Mouse (Mus musculus) liver, adult 2 months (tissue): ENCODE data around the gene Epha3. TPM values are rescaled to one million over a fixed set of nuclear protein-coding genes. Genes with fewer than 3 reads are reported as not detected.

ENCODE experiments used
- DNase-seq: peaks from one replicate; pipeline ENCODE4 v3.0.0-alpha.2; 2011; ENCODE audit warnings: low read depth, low spot score; ENCODE audit errors: extremely low read depth
- H3K27ac ChIP-seq: fragments of 200-500 bp; replicated peaks from 2 replicates; pipeline ENCODE4 v1.5.1; 2012; ENCODE audit warnings: low read depth, mild to moderate bottlenecking, control low read depth, inconsistent platforms, low read length; ENCODE audit not compliant: insufficient read depth
- H3K27me3 ChIP-seq: fragments of 200-500 bp; 2 replicates; pipeline ENCODE4 v1.6.1; 2012; ENCODE audit warnings: mild to moderate bottlenecking, moderate library complexity, low read length, inconsistent platforms; ENCODE audit not compliant: control insufficient read depth, insufficient read depth
- H3K36me3 ChIP-seq: fragments of 200-500 bp; 2 replicates; pipeline ENCODE4 v1.6.1; 2012; ENCODE audit warnings: low read length, inconsistent platforms; ENCODE audit not compliant: control insufficient read depth, insufficient read depth
- H3K4me1 ChIP-seq: fragments of 200-500 bp; 2 replicates; pipeline ENCODE4 v1.6.1; 2011; ENCODE audit warnings: low read length; ENCODE audit not compliant: control insufficient read depth, insufficient read depth
- H3K4me3 ChIP-seq: fragments of 200-500 bp; 2 replicates; pipeline ENCODE4 v1.5.1; 2011; ENCODE audit warnings: low read depth, mild to moderate bottlenecking, control low read depth, low read length, moderate library complexity; ENCODE audit not compliant: insufficient read depth
- H3K79me2 ChIP-seq: fragments of 200-500 bp; 2 replicates; pipeline ENCODE4 v1.6.1; 2012; ENCODE audit warnings: inconsistent platforms, mild to moderate bottlenecking, low read length, moderate library complexity; ENCODE audit not compliant: control insufficient read depth, insufficient read depth
- H3K9ac ChIP-seq: fragments of 200-500 bp; 2 replicates; pipeline ENCODE4 v1.6.1; 2012; ENCODE audit warnings: low read depth, mild to moderate bottlenecking, control low read depth, inconsistent platforms, low read length
- CTCF ChIP-seq: fragments of 200-500 bp; IDR thresholded peaks from 2 replicates; pipeline ENCODE4 v1.5.1; 2011; ENCODE audit warnings: low read depth, low read length, control low read depth
- POLR2A ChIP-seq: fragments of 200-500 bp; IDR thresholded peaks from 2 replicates; pipeline ENCODE4 v1.6.1; 2011; ENCODE audit warnings: low read length, control low read depth; ENCODE audit not compliant: insufficient read depth; ENCODE audit errors: extremely low read depth
- WGBS: fragments of 180-500 bp; shearing (Covaris S2); methylation state at CpG from one replicate; pipeline ENCODE4 v1.1.7; 2018; 5-methylcytosine and 5-hydroxymethylcytosine counted together
- polyA plus RNA-seq: library from polyadenylated mRNA; depleted of rRNA; stranded (reverse); fragments of >200 nt; gene quantifications from 2 replicates; pipeline ENCODE4 v1.2.3, GENCODE M21; 2012
- total RNA-seq: library from RNA; depleted of rRNA; stranded (reverse); fragments of >200 nt; gene quantifications from 2 replicates; pipeline ENCODE4 v1.2.3, GENCODE M21; 2014

Epha3 gene
- total and polyA plus RNA-seq, 2 experiments, result 0.32 to 1.4 TPM

DNA sequence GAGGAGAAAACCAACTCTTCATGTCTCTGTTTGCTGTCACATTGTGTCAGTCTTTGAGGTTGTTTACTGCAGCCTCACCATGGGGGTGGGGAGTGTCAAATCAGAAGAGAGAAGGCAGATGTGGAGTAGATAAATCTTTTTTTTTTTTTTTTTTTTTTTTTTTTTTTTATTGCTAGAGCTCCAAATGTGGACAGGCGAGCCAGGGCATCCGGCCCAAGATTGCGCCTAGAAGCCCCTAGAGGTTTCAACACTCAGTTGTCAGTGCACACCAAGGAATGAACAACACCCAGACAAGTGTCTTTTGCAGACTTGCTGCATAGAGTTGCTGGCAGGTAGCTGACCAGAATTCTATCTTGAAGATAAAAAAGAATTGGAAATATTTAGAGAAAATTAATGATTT, 62.5 kb downstream of the Epha3 start:
- Histone ChIP-seq H3K36me3 (no peaks in the 10 kb centered on the region), H3K4me1 (no peaks in the 10 kb centered on the region), H3K79me2 (no peaks in the 10 kb centered on the region), H3K9ac (no peak overlapping the region), H3K27ac (no peak overlapping the region), H3K4me3 (no peak overlapping the region), H3K27me3 (no peaks in the 10 kb centered on the region)
- no peak for DNase-seq
- TF ChIP-seq POLR2A, result no peak
- TF ChIP-seq CTCF, result no peak
- WGBS, result 85% methylated on average over 3 of the region's 3 CpGs

GRCm38 (mm10) chr16:63798341-63798740, 65.6 kb downstream of the Epha3 start:
- Histone ChIP-seq H3K4me1 (no peaks in the 10 kb centered on the region), H3K27ac (no peak overlapping the region), H3K4me3 (no peak overlapping the region), H3K9ac (no peak overlapping the region), H3K79me2 (no peaks in the 10 kb centered on the region), H3K27me3 (no peaks in the 10 kb centered on the region), H3K36me3 (no peaks in the 10 kb centered on the region)
- no peak for DNase-seq
- WGBS, result 65% methylated on average over 2 of the region's 2 CpGs
- TF ChIP-seq POLR2A, result no peak
- no peak for TF ChIP-seq CTCF

- Histone ChIP-seq H3K9ac (no peak overlapping the region), H3K4me3 (no peak overlapping the region), H3K27me3 (no peaks in the 10 kb centered on the region), H3K4me1 (no peaks in the 10 kb centered on the region), H3K79me2 (no peaks in the 10 kb centered on the region), H3K36me3 (no peaks in the 10 kb centered on the region), H3K27ac (no peak overlapping the region)
- DNase-seq, result no peak
- 84% methylated on average over 5 of the region's 5 CpGs for WGBS
- no peak for TF ChIP-seq CTCF
- no peak for TF ChIP-seq POLR2A
Measured at GRCm38 (mm10) chr16:63794292-63794691, 69.7 kb downstream of the Epha3 start.

- no peak overlapping the region for H3K27ac ChIP-seq
Measured at GRCm38 (mm10) chr16:63793805-63794204, 70.2 kb downstream of the Epha3 start.

GRCm38 (mm10) chr16:63792084-63792483, 71.9 kb downstream of the Epha3 start:
- Histone ChIP-seq H3K79me2 (no peaks in the 10 kb centered on the region), H3K27me3 (no peaks in the 10 kb centered on the region), H3K27ac (no peak overlapping the region), H3K36me3 (no peaks in the 10 kb centered on the region), H3K9ac (no peak overlapping the region), H3K4me1 (no peaks in the 10 kb centered on the region), H3K4me3 (no peak overlapping the region)
- no peak for DNase-seq
- no peak for TF ChIP-seq CTCF
- TF ChIP-seq POLR2A, result no peak
- 84% methylated on average over 2 of the region's 2 CpGs for WGBS

More at GRCm38 (mm10) chr16:63793805-63794204, 70.2 kb downstream of the Epha3 start:
- Histone ChIP-seq H3K4me3 (no peak overlapping the region), H3K79me2 (no peaks in the 10 kb centered on the region), H3K4me1 (no peaks in the 10 kb centered on the region), H3K27me3 (no peaks in the 10 kb centered on the region), H3K36me3 (no peaks in the 10 kb centered on the region), H3K9ac (no peak overlapping the region)
- no peak for DNase-seq
- 80% methylated on average over 1 of the region's 1 CpGs for WGBS
- TF ChIP-seq CTCF (no peak), POLR2A (no peak)

GRCm38 (mm10) chr16:63783544-63783943, 80.4 kb downstream of the Epha3 start:
- TF ChIP-seq CTCF, result no peak
- no peaks in the 10 kb centered on the region for H3K79me2 ChIP-seq
- no peak overlapping the region for H3K4me3 ChIP-seq
- WGBS, result 75% methylated on average over 7 of the region's 7 CpGs
- no peaks in the 10 kb centered on the region for H3K4me1 ChIP-seq
- no peaks in the 10 kb centered on the region for H3K27me3 ChIP-seq
- H3K9ac ChIP-seq, result no peak overlapping the region
- no peaks in the 10 kb centered on the region for H3K36me3 ChIP-seq
- no peak for DNase-seq
- H3K27ac ChIP-seq, result no peak overlapping the region
